Mouse (Mus musculus): ENCODE results near the gene Cux1.

GRCm38 (mm10) chr5:136281351-136281750 lies 285.9 kb downstream of the Cux1 start:
- TF ChIP-seq CTCF (IDR thresholded peaks at IDR 0.05; ENCODE audit: borderline replicate concordance, control insufficient read depth, extremely low read depth, insufficient read depth, low read length, poor library complexity) (no peak), POLR2A (IDR thresholded peaks at IDR 0.05; ENCODE audit: control insufficient read depth, extremely low read depth, insufficient read depth, low read length, poor library complexity) (no peak)
